Mouse (Mus musculus) embryonic facial prominence, embryonic 12.5 days (tissue): ENCODE results near the gene Gan. TPM values are rescaled to one million over a fixed set of nuclear protein-coding genes. Genes with fewer than 3 reads are reported as not detected.

Experiments
- ATAC-seq: fragments of 200-750 bp; cut with Nextera tagmentation; 2 replicates; pipeline ENCODE4 v1.8.0; 2017; ENCODE audit not compliant: insufficient number of reproducible peaks, insufficient read depth, low FRiP score, low TSS enrichment
- H3K27ac ChIP-seq: fragments of 300-500 bp; sonication (generic); 2 replicates; pipeline ENCODE4 v1.5.1; 2016; ENCODE audit warnings: mild to moderate bottlenecking
- H3K27me3 ChIP-seq: fragments of 300-500 bp; sonication (generic); 2 replicates; pipeline ENCODE4 v1.6.1; 2016; ENCODE audit warnings: mild to moderate bottlenecking, moderate library complexity
- H3K36me3 ChIP-seq: fragments of 300-500 bp; sonication (generic); 2 replicates; pipeline ENCODE4 v1.6.1; 2016; ENCODE audit warnings: mild to moderate bottlenecking
- H3K4me1 ChIP-seq: fragments of 300-500 bp; sonication (generic); 2 replicates; pipeline ENCODE4 v1.6.1; 2016
- H3K4me2 ChIP-seq: fragments of 300-500 bp; sonication (generic); replicated peaks from 2 replicates; pipeline ENCODE4 v1.6.1; 2016; ENCODE audit warnings: mild to moderate bottlenecking, moderate library complexity
- H3K4me3 ChIP-seq: fragments of 300-500 bp; sonication (generic); 2 replicates; pipeline ENCODE4 v1.5.1; 2016; ENCODE audit warnings: mild to moderate bottlenecking
- H3K9ac ChIP-seq: fragments of 300-500 bp; sonication (generic); 2 replicates; pipeline ENCODE4 v1.6.1; 2016; ENCODE audit warnings: mild to moderate bottlenecking, moderate library complexity
- H3K9me3 ChIP-seq: fragments of 300-500 bp; sonication (generic); 2 replicates; pipeline ENCODE4 v1.6.1; 2016; ENCODE audit warnings: mild to moderate bottlenecking, moderate library complexity
- WGBS: fragments of 180-500 bp; shearing (Covaris S2); methylation state at CpG from one replicate; pipeline ENCODE4 v1.1.7; 2016; 5-methylcytosine and 5-hydroxymethylcytosine counted together
- polyA plus RNA-seq: library from polyadenylated mRNA; unstranded; fragments of >200 nt; fragmentation: Nextera tagmentation; extraction: Ambion mirVana; gene quantifications from 2 replicates; pipeline ENCODE4 v1.2.1, GENCODE M21; 2016

Gene Gan
- polyA plus RNA-seq, 1 experiment from 2014 or later, result 3.4 TPM

- Histone ChIP-seq H3K9me3 (no peaks in the 10 kb centered on the region), H3K4me3 (no peak overlapping the region), H3K36me3 (no peaks in the 10 kb centered on the region), H3K4me1 (no peaks in the 10 kb centered on the region), H3K9ac (no peak overlapping the region), H3K27ac (no peak overlapping the region), H3K4me2 (no peak overlapping the region), H3K27me3 (no peaks in the 10 kb centered on the region)
- WGBS, result 83% methylated on average over 5 of the region's 5 CpGs
- ATAC-seq, result no peak
These were observed 83.0 kb downstream of the Gan start for GRCm38 (mm10) chr8:117240841-117241494.

- 26% methylated on average over 3 of the region's 3 CpGs for WGBS
- Histone ChIP-seq H3K36me3 (no peaks in the 10 kb centered on the region), H3K27ac (no peak overlapping the region), H3K4me1 (no peaks in the 10 kb centered on the region), H3K4me2 (no peak overlapping the region), H3K9me3 (no peaks in the 10 kb centered on the region), H3K4me3 (no peak overlapping the region), H3K27me3 (no peaks in the 10 kb centered on the region), H3K9ac (no peak overlapping the region)
- 0 out of 2 replicates have a peak, but pooled peaks have one; percentile 61 for ATAC-seq
These were observed 83.9 kb downstream of the Gan start for GRCm38 (mm10) chr8:117241848-117242247.

GRCm38 (mm10) chr8:117242286-117242685, 84.4 kb downstream of the Gan start:
- WGBS, result 76% methylated on average over 6 of the region's 6 CpGs
- ATAC-seq, result no peak
- no peak overlapping the region for H3K4me2 ChIP-seq

GRCm38 (mm10) chr8:117244601-117245000, 86.7 kb downstream of the Gan start:
- Histone ChIP-seq H3K9ac (no peak overlapping the region), H3K36me3 (no peaks in the 10 kb centered on the region), H3K9me3 (no peaks in the 10 kb centered on the region), H3K27ac (no peak overlapping the region), H3K27me3 (no peaks in the 10 kb centered on the region), H3K4me1 (no peaks in the 10 kb centered on the region), H3K4me3 (no peak overlapping the region), H3K4me2 (no peak overlapping the region)
- no peak for ATAC-seq
- WGBS, result 38% methylated on average over 6 of the region's 6 CpGs

More at GRCm38 (mm10) chr8:117242286-117242685, 84.4 kb downstream of the Gan start:
- no peak overlapping the region for H3K9ac ChIP-seq
- H3K27me3 ChIP-seq, result no peaks in the 10 kb centered on the region
- no peaks in the 10 kb centered on the region for H3K9me3 ChIP-seq
- no peaks in the 10 kb centered on the region for H3K36me3 ChIP-seq
- no peak overlapping the region for H3K27ac ChIP-seq
- H3K4me1 ChIP-seq, result no peaks in the 10 kb centered on the region
- H3K4me3 ChIP-seq, result no peak overlapping the region

GRCm38 (mm10) chr8:117248341-117248740, 90.4 kb downstream of the Gan start:
- H3K4me3 ChIP-seq, result no peak overlapping the region
- H3K27ac ChIP-seq, result no peak overlapping the region
- H3K9me3 ChIP-seq, result no peaks in the 10 kb centered on the region
- 88% methylated on average over 11 of the region's 11 CpGs for WGBS
- ATAC-seq, result no peak
- no peak overlapping the region for H3K9ac ChIP-seq
- H3K36me3 ChIP-seq, result no peaks in the 10 kb centered on the region
- no peaks in the 10 kb centered on the region for H3K27me3 ChIP-seq
- no peaks in the 10 kb centered on the region for H3K4me1 ChIP-seq
- H3K4me2 ChIP-seq, result no peak overlapping the region

GRCm38 (mm10) chr8:117251086-117251681, 93.2 kb downstream of the Gan start:
- Histone ChIP-seq H3K4me2 (no peak overlapping the region), H3K4me3 (no peak overlapping the region)
- 53% methylated on average over 7 of the region's 7 CpGs for WGBS

GRCm38 (mm10) chr8:117252650-117253049, 94.7 kb downstream of the Gan start:
- no peak overlapping the region for H3K9ac ChIP-seq
- ATAC-seq, result no peak
- WGBS, result 88% methylated on average over 8 of the region's 8 CpGs

More at GRCm38 (mm10) chr8:117251086-117251681, 93.2 kb downstream of the Gan start:
- no peaks in the 10 kb centered on the region for H3K27me3 ChIP-seq
- H3K36me3 ChIP-seq, result no peaks in the 10 kb centered on the region
- no peak overlapping the region for H3K27ac ChIP-seq
- H3K9ac ChIP-seq, result no peak overlapping the region
- no peaks in the 10 kb centered on the region for H3K4me1 ChIP-seq
- no peaks in the 10 kb centered on the region for H3K9me3 ChIP-seq
- no peak for ATAC-seq

GRCm38 (mm10) chr8:117253390-117254269, 95.7 kb downstream of the Gan start:
- H3K9me3 ChIP-seq, result no peaks in the 10 kb centered on the region
- H3K4me1 ChIP-seq, result peaks cover 5% of the 10 kb centered on the region
- H3K27me3 ChIP-seq, result no peaks in the 10 kb centered on the region
- no peak overlapping the region for H3K27ac ChIP-seq
- H3K9ac ChIP-seq, result no peak overlapping the region
- WGBS, result 86% methylated on average over 17 of the region's 17 CpGs
- no peaks in the 10 kb centered on the region for H3K36me3 ChIP-seq
- H3K4me3 ChIP-seq, result no peak overlapping the region
- H3K4me2 ChIP-seq, result no peak overlapping the region
- no peak for ATAC-seq

More at GRCm38 (mm10) chr8:117252650-117253049, 94.7 kb downstream of the Gan start:
- Histone ChIP-seq H3K4me1 (no peaks in the 10 kb centered on the region), H3K36me3 (no peaks in the 10 kb centered on the region), H3K4me2 (no peak overlapping the region), H3K27ac (no peak overlapping the region), H3K4me3 (no peak overlapping the region), H3K9me3 (no peaks in the 10 kb centered on the region), H3K27me3 (no peaks in the 10 kb centered on the region)

- Histone ChIP-seq H3K9ac (no peak overlapping the region), H3K36me3 (no peaks in the 10 kb centered on the region), H3K4me3 (no peak overlapping the region), H3K27me3 (no peaks in the 10 kb centered on the region), H3K4me1 (peaks cover 13% of the 10 kb centered on the region), H3K27ac (no peak overlapping the region), H3K9me3 (no peaks in the 10 kb centered on the region), H3K4me2 (no peak overlapping the region)
- 77% methylated on average over 6 of the region's 6 CpGs for WGBS
- ATAC-seq, result no peak
These were observed 96.6 kb downstream of the Gan start for GRCm38 (mm10) chr8:117254496-117254895.

GRCm38 (mm10) chr8:117256292-117256938, 98.5 kb downstream of the Gan start:
- peak; percentile 82 for ATAC-seq
- under 1% methylated on average over 81 of the region's 92 CpGs for WGBS

GRCm38 (mm10) chr8:117257029-117257820, 99.3 kb downstream of the Gan start, which contains the start of gene Cmip:
TSS of gene Cmip (plus strand) at chr8:117257064.
- H3K9me3 ChIP-seq, result no peaks in the 10 kb centered on the region
- peak within 1 kb of the TSS; percentile 81 for H3K4me2 ChIP-seq
- WGBS, result under 1% methylated on average over 64 of the region's 65 CpGs
- H3K4me1 ChIP-seq, result peaks cover 40% of the 10 kb centered on the region
- peak within 1 kb of the TSS; percentile 93 for H3K9ac ChIP-seq
- H3K27me3 ChIP-seq, result no peaks in the 10 kb centered on the region
- H3K36me3 ChIP-seq, result no peaks in the 10 kb centered on the region
- peak within 1 kb of the TSS; percentile 92 for H3K4me3 ChIP-seq
- H3K27ac ChIP-seq, result peak within 1 kb of the TSS; percentile 88
- ATAC-seq, result no peak

More at GRCm38 (mm10) chr8:117256292-117256938, 98.5 kb downstream of the Gan start:
- peak overlapping the region; percentile 93 for H3K9ac ChIP-seq
- peak overlapping the region; percentile 92 for H3K4me3 ChIP-seq
- peaks cover 33% of the 10 kb centered on the region for H3K4me1 ChIP-seq
- no peaks in the 10 kb centered on the region for H3K36me3 ChIP-seq
- H3K9me3 ChIP-seq, result no peaks in the 10 kb centered on the region
- no peaks in the 10 kb centered on the region for H3K27me3 ChIP-seq
- peak overlapping the region; percentile 88 for H3K27ac ChIP-seq
- peak overlapping the region; percentile 81 for H3K4me2 ChIP-seq
